Mouse (Mus musculus): Measurements from ENCODE around the gene Camkv.

DNA sequence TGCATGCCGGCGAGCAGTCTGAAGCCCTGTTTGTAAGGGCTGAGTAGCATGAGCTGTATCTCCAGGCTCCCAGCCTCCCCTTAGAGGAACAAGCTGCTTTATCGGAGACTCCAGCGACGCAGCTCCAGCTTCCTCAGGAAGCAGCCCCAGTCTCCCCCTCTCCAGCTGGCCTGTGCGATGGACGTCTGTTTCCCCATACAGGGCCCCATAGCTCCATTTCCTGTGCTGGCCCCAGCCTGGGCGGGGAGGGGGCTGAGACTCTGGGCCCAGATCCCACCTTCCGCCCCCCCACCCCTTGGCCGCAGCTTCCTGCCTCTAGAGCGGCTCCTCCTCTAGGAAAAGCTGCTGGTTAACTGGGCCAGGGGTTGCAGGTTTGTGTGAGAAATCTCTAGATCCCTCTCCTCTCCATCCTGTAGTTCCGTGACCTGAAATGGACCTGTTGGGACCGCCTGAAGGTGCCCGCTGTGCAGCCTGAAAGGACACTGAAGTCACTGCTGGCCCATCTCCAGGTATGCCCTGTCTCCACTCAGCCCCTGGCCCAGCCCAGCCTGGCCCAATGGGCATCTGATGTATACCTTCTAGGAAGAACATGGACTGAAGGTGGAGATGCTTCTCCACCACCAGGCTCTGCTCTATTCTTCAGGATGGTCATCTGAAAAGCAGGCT, 47.3 kb downstream of the Camkv start, which contains the start of gene Gm20661:
- no peak for TF ChIP-seq CTCF (IDR thresholded peaks at IDR 0.05; ENCODE audit: borderline replicate concordance, extremely low read depth, insufficient read depth, insufficient read length)
- no peak for TF ChIP-seq POLR2A (IDR thresholded peaks at IDR 0.05; ENCODE audit: borderline replicate concordance, extremely low read depth, insufficient read depth, insufficient read length, poor library complexity, severe bottlenecking)
